Mouse (Mus musculus) embryonic fibroblast, embryonic 13.5 days (primary cell): Measurements from ENCODE around the gene Mpv17l2. TPM values are rescaled to one million over a fixed set of nuclear protein-coding genes. Genes with fewer than 3 reads are reported as not detected.

Experiments used
- H3K27ac ChIP-seq: 2 replicates; pipeline ENCODE4 v1.5.1; 2012; ENCODE audit warnings: low read length, control low read depth, inconsistent platforms; ENCODE audit not compliant: insufficient read depth
- H3K4me1 ChIP-seq: 2 replicates; pipeline ENCODE4 v1.6.1; 2011; ENCODE audit warnings: low read length; ENCODE audit not compliant: control insufficient read depth, insufficient read depth
- H3K4me3 ChIP-seq: 2 replicates; pipeline ENCODE4 v1.5.1; 2011; ENCODE audit warnings: mild to moderate bottlenecking, control low read depth, low read length; ENCODE audit not compliant: insufficient read depth
- CTCF ChIP-seq: IDR thresholded peaks from 2 replicates; pipeline ENCODE4 v1.5.1; 2011; ENCODE audit warnings: mild to moderate bottlenecking, control low read depth, low read length, moderate library complexity, borderline replicate concordance; ENCODE audit not compliant: insufficient read depth
- POLR2A ChIP-seq: IDR thresholded peaks from 2 replicates; pipeline ENCODE4 v1.6.1; 2011; ENCODE audit warnings: low read depth, mild to moderate bottlenecking, control low read depth, low read length, moderate library complexity
- polyA plus RNA-seq: library from polyadenylated mRNA; stranded (reverse); fragments of >200 nt; gene quantifications from 2 replicates; pipeline ENCODE4 v1.2.4, GENCODE M21; 2011; ENCODE audit warnings: low read depth; ENCODE audit not compliant: missing spikeins, insufficient read length

The Mpv17l2 gene
- polyA plus RNA-seq, 1 experiment = 29.1 TPM

DNA sequence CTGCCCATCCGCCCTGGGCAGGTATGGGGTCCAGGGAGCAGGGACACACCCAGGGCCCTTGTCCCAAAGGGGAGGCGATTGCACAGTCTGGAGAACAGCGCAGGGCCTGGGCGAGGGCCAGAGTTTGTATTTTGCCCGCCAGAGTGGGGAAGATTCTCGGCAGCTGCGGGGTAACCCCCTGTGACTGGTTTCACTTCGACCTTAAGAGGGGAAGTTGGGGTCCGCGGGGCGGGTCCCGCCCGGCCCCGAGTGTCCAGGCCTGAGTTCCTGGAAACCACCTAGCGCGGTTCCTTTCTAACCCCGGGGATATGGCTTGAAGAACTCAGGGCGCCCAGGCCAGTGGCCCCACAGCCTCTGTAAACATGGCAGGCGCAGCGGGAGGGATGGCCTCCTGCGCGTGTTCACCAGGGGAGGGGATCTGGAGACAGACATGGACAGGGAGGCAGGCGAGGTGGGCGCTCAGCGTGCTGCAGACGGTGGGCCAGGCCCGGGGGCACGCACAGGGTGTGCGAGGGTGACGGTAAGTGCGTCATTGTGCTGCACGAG lies 7.6 kb upstream of the Mpv17l2 start:
- TF ChIP-seq CTCF (no peak), POLR2A (no peak)
- Histone ChIP-seq H3K4me3 (no peak overlapping the region), H3K4me1 (peaks cover 5% of the 10 kb centered on the region), H3K27ac (no peak overlapping the region)

DNA sequence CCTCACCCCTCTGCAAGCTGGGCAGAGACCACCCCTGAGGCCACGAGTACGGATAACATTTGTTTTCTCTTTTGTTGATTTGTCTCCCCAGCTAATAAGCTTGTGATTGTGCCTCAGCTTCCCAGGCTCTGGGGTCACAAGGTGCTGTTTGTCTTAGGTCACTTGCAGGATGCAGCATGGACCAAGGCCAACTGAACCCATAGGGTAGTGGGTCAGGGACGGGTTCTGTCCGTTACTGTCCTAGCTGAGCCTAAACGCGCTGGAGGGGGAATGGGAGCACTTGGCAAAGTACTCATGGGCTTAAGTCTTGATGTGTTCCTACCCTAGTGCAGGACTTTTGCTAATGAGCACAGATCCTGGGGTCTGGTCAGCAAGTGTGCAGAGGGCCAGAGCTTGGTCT lies 6.8 kb upstream of the Mpv17l2 start:
- TF ChIP-seq POLR2A (no peak), CTCF (no peak)
- H3K27ac ChIP-seq = no peak overlapping the region
- no peak overlapping the region for H3K4me3 ChIP-seq
- H3K4me1 ChIP-seq = peaks cover 2% of the 10 kb centered on the region; the same call in 1 of the 2 replicates

DNA sequence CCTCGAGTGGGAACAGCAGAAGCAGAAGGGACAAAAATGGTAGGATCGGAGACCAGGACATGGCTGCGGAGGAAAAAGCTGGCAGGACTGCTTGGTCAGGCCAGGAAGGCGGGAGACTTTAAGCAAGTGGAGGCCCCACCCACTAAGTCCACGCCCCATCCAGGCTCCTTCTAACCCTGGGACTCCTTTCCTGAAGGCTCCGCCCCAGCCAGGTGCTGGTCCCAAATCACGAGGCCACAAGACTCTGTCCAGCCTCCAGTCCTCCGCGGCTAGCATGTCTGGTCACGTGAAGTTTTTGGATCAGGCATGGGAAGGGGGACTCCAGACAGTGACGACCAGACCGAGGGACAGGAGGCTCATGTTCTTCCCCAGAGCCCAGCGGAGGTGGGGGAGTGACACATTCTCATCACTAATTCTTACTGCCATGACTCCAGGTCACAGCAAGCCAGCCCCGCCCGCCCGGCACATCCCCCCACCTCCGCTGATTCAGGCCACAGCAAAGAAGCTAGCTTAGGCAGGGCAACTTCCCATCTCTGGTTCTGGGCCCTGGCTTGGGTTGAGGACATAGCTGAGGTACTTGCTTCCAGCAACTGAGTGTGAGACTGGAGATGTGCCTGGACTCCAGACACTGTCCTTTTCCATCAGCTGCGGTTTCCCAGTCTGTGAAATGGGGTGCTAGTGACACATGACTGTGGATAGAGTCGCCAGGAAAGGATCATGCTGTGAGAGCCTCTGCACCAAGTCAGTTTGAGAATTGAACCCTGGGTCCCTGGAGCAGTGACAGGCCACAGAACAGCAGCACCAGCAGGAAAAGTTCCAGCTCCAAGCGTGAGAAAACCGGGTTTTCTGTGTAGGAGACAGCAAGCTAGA lies 6.1 kb upstream of the Mpv17l2 start:
- H3K27ac ChIP-seq = peak overlapping the region; percentile 29
- peak overlapping the region; percentile 53 for H3K4me3 ChIP-seq
- TF ChIP-seq CTCF = no peak
- peak; percentile 96 for TF ChIP-seq POLR2A
- H3K4me1 ChIP-seq = peaks cover 2% of the 10 kb centered on the region; the same call in 1 of the 2 replicates

DNA sequence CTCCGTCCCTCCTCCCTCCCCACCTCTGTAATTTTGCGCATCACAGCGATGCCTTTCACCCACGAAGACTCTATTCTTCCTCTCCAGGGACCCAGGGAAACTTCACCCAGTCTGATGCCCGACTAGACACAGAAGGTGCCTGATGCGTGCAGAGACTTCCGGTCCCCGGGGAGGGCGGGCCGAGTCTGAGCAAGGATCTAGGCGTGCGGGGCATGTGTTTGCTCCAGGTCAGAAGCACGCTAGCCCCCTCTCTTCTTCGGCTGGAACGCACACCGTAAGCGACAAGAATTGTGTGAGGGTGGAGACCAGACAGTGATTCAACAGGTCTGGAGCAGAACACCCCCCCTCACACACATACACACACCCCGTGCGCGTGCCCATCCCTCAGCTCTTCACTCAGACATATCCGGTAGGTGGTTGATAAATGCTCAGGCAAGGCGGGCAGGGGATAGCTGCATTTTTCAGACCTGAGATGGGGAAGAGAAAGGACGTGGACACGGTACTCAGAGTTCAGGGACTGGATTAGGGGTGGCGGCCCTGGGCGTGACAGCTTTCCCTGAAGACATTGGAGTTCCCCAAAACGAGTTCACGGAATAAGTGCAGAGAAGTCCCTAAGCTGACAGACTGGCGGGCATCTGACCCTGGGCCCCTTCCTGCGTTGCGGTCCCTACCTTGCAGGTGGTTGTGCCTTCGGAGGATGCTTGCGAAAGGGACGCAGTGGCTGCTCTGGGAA lies 5.3 kb upstream of the Mpv17l2 start:
- peak overlapping the region; percentile 29 for H3K27ac ChIP-seq
- peak; percentile 58 for TF ChIP-seq POLR2A
- no peak for TF ChIP-seq CTCF
- H3K4me1 ChIP-seq = peaks cover 2% of the 10 kb centered on the region; the same call in 1 of the 2 replicates
- H3K4me3 ChIP-seq = peak overlapping the region; percentile 53

DNA sequence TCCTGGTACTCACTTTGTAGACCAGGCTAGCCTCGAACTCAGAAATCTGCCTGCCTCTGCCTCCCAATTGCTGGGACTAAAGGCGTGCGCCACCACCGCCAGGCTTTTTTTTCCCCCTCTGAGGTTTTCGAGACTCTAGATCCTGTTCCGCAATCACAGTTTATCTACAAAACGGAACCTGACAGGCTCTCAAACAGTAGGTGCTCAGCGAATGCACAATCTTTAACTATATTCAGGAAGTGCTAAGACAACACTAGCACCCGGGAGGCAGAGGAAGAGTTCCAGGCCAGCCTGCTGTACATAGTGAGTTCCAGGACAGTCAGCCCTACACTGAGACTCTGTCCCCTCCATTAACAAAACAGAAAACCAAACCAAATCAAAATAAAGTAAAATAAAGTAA lies 4.6 kb upstream of the Mpv17l2 start:
- Histone ChIP-seq H3K4me3 (peak overlapping the region; percentile 53), H3K4me1 (peaks cover 2% of the 10 kb centered on the region; the same call in 1 of the 2 replicates), H3K27ac (peak overlapping the region; percentile 29; the same call in 1 of the 2 replicates)
- no peak for TF ChIP-seq CTCF
- no peak for TF ChIP-seq POLR2A

DNA sequence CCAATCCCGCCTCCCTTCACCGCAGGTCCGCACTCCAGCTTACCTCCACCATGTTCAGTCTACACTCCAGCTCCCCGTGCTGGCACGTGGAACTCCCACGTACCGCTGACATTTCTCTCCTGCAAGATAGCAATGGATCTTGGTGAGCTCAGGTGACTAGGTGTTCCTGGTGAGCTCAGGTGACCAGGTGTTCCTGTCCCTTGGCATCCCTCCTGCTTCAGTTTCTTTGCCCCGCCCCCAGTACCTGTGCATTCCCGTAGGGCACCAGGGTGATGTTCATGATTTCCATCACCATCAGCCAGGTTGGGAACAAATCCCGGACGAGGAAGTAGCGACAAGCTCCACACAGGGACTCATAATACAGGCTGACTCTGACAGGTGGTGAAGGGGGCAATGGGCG lies 3.9 kb upstream of the Mpv17l2 start:
- TF ChIP-seq CTCF = no peak
- TF ChIP-seq POLR2A = no peak
- Histone ChIP-seq H3K4me3 (no peak overlapping the region), H3K4me1 (peaks cover 5% of the 10 kb centered on the region), H3K27ac (no peak overlapping the region)

DNA sequence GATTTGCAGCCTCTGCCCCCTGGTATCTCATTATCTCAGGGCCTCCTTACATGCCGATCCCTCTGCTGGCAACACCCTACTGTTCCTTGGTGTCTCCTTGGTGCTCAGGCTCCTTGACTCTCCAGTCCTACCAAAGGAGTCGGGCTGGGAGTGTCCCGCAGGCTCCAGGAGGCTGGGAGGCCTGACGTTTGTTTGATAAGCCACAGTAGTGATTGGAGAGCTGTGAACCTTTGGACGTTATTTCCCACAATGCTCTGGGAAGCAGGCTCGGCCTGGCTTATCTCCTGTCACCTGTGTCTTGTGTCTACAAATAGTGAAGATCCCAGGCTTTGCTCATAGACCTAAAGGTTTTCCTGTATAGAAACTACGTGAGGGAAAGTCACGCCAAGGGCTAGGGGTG lies 3.3 kb upstream of the Mpv17l2 start:
- TF ChIP-seq CTCF (no peak), POLR2A (no peak)
- H3K4me3 ChIP-seq = no peak overlapping the region
- no peak overlapping the region for H3K27ac ChIP-seq
- H3K4me1 ChIP-seq = peaks cover 5% of the 10 kb centered on the region

DNA sequence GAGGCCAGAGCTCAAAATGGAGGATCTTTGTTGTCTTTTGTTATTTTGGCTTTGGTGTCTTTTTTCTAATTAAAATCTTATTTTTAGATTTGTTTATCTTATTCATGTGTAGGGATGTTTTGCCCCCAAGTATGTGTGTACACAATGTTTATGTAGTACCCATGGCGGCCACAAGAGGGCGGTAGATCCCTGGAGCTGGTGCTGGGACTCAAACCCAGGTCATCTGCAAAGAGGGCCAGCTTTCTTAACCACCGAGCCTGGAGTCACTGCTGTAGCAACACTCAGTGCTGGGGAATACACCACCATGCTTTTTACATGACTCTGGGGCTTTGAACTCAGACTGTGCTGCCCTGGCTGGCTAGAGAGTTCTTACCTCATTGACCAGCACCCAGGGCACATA lies 2.6 kb upstream of the Mpv17l2 start:
- TF ChIP-seq CTCF (peak; percentile 75), POLR2A (no peak)
- Histone ChIP-seq H3K4me1 (peaks cover 5% of the 10 kb centered on the region), H3K4me3 (no peak overlapping the region), H3K27ac (no peak overlapping the region)

DNA sequence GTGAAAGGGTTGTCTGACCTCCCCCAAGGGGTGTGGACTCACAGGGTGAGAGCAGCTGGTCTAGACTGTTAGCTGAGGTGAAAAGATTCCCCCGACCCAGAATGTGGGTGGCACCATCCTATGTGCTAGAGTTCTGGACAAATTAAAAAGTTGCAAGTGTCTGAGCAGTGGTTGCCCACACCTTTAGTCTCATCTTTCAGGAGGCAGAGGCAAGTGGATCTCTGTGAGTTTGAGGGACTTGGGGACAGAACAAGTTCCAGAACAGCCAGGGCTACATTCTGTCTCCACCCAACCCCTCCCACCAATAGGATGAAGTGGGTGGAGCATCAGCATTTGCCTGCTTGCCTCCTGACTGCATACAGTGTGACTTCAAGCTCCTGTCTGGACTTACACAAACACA lies 1.4 kb upstream of the Mpv17l2 start:
- H3K27ac ChIP-seq = no peak overlapping the region
- H3K4me3 ChIP-seq = no peak overlapping the region
- peaks cover 5% of the 10 kb centered on the region for H3K4me1 ChIP-seq
- TF ChIP-seq POLR2A = no peak
- no peak for TF ChIP-seq CTCF

DNA sequence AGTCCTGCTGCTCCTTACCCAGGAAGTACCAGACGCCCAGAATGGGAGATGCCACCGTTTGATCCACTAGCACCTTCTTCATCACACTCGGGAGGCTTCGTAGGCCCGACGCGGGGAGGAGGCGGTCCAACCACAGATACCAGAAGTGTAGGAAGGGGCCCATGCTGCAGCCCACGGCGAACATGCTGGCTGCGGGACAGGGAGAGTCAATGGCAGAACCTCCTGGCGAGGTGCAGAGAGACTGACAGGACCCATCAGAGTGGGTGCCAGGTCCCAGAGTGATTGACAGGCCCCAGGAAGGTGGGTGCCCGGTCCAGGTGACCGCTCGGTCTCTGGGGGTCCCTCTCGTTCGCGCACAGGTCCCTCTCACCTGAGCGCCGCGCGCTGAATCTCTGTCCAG lies 396 bp downstream of the Mpv17l2 start:
- peak overlapping the region; percentile 79 for H3K4me3 ChIP-seq
- no peak overlapping the region for H3K27ac ChIP-seq
- TF ChIP-seq CTCF = no peak
- TF ChIP-seq POLR2A = no peak
- H3K4me1 ChIP-seq = peaks cover 3% of the 10 kb centered on the region; the same call in 1 of the 2 replicates
